Mouse (Mus musculus): ENCODE results near the gene Slit1.

Slit1 gene

DNA sequence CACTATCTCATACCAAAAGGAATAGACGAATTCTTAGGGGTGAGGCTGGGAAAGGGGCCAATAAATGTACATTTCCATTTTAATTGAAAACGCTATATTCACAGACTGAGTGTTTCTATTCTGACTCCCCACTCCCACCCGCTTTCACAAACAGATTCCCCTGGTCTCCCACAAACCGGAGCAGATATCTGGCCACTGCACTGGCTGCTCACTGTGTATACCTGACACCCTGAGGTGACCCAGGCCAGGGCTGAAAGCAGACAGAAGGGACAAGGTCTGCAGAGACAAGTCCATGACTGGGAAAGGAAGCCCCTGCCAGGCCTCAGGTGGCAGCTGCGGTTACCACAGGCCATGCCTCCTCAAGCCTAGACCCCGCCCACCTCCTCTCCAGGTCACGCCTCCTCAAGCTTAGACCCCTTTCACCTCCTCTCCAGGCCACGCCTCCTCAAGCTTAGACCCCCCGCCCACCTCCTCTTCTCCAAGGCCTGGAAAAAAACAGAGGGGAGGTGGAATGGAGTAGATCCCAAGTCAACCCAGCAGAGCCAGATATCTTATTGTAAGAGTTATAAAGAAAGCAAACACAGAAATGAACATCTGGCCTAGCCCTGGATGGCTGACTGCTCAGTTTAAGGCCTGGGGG, 18.5 kb downstream of the Slit1 start:
- DNase-seq (ENCODE audit: low spot score) = no peak

DNA sequence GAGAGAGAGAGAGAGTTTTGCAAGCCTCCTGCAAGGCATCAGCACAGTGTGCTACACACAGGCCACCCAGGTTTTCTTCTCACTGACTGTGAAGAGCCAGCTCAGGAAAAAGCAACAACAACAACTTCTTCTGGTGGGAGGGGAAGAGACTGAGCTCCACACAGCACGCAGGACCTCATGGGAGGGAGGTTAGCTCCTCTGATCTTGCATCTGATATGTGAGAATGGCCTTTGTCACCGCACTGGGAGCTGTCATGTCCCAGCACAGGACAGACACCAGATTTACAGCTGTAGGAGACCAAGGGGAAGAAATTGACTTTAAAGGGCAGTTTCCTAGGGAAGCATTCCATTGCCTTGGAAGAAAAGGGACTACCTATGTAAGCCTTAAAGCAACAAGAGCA, 20.1 kb downstream of the Slit1 start:
- no peak for DNase-seq (ENCODE audit: low spot score)

DNA sequence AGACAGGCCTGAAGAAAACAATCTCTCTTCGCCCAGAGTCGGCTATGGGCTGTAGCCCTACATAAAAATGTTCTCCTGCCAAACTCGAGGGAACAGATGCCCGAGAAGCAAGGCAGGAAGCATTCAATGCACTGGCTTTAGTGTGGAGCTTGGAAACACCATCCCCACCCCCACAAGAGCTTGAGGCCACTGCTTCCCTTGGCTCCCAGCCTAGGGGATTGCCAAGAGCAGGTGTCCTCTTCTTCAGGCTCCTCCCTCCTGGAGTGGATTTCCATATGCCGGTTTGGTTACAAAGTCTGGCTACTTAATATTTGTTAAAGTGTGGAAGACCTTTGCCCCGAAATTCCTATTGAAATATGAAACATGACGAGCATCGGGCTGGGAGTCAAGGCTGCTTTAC, 24.0 kb downstream of the Slit1 start:
- no peak for DNase-seq (ENCODE audit: low spot score)

DNA sequence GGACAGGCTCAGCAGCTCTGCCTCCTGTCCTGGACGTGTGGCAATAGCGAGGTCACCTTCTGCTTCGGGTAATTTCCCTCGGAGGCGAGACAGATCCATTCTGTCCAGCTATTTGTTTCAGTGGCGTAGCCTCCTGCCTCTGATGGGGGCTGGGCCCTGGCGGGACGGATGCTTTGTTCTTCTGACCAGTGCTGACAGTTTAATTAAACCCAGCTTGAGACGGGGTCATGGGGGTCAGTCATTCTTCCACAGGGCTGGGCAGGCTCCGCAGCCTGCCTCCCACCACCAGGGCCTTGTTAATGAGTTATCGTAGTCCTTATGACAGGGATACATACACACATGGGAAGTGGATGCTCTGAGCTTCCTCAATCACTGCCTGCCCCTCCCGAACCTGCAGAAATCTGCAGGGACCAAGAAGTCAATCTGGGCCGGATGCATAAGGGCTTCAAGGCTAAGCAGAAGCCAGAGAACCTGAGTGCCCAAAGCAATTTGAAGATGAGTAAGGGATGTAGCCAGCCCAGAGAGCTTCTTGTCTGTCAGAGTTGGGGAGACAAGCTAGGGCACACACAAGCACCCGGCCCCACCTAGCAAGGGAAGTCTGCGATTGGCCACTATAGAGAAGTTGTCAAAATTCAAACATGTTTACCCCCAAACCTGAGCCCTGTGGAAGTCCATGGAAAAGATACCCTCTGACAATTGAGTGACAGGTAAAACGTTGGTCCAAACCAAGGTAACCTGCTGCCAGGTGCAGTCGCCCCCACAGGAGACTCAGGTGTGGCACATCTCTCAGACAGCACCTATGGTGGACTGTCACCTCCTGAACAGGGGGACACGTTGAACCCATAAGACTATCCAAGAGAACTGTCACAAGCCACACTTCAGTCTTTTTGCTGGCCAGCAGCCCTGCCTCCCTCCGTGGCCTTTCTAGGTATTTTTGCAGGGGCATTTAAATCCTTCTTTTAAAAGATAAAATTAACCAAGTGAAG, 26.9 kb downstream of the Slit1 start:
- no peak for DNase-seq (ENCODE audit: low spot score)

DNA sequence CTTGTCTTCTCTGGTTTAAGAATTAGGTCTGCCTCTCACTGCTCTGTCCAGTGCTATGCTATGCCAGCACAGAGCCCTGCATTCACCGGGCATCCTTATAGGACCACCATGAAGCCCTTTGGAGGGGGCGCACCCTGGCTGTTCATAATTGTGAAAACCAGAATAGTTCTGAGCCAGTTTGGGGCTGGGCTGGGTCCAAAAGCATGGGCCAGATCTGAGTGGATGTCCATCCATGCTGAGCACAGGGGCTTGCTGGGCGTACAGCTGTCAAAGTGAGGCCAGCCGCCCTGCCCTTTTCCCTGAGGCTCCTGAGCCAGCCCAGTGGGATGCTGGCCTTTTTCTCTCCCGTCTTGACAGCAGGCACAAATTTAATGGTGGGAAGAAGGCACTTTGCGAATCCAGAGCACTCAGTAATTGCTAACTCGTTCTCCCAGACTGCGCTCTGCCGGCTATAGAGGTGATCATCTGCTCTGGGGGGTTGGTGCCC, 29.0 kb downstream of the Slit1 start:
- no peak for DNase-seq (ENCODE audit: low spot score)

DNA sequence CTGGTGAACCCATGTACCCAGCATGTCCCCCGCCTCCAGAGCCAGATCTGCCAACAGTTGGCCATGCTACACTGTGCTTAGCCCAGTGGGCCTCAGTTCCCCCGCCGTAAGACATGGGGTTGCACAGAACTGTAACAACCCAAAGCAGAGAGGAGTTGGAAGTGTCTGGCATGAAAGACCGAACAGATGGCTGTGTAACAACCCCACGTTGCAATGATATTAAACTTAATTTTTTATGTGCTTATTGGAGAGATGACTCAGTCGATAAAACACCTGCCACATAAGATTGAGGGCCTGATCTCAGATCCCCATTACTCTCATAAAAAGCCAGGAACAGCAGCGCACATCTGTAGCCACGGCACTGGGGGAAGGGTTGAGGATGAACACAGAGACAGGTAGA, 30.6 kb downstream of the Slit1 start:
- no peak for DNase-seq (ENCODE audit: low spot score)

DNA sequence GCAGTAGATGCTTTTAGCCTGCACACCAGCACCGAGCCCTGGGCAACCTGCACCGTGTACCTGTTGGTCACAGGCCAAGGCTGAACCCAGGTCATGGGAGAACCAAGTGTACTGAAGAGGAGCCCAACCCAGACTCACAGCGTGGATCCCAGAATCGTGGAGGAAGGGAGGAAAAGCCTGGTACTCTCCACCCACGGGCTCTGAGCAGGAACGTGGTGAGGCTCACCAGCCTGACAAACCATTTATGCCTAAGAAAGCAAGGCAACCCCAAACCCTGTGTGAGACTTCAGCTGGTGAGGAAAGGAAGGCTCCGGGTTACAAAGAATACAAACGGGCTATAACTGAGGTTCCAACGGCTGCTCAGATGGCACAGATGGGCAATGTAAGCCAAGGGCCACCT, 31.8 kb downstream of the Slit1 start:
- DNase-seq (ENCODE audit: low spot score) = no peak

DNA sequence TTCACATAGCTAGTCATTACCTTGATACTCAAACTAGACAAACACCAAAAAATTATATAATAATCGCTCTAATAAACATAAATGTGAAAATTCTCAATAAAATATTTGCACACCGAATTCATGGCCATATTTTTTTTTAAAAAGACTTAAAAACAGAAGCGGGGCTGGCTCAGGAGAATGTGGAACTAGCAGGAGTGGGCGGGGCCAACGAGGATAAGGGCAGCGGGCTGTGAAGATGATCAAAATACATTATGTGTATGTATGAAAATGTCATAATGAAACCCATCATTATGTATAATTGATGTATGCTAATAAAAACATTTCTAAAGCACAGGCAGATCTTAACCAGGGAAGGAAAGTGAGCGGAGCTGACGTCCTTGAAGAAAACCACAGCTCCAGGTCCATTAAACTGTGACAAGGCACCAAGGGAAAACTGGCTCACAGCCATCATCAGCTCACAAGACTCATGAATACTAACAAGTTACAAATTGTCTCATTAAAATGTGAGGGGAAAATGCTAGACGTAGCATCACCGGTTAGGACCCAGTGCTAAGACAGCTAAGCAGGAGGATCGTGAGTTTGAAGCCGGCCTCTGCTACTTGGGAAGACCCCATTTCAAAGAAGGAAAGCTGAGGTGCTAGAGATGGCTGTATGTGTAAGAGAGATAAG, 33.8 kb downstream of the Slit1 start:
- no peak for DNase-seq (ENCODE audit: low spot score)

DNA sequence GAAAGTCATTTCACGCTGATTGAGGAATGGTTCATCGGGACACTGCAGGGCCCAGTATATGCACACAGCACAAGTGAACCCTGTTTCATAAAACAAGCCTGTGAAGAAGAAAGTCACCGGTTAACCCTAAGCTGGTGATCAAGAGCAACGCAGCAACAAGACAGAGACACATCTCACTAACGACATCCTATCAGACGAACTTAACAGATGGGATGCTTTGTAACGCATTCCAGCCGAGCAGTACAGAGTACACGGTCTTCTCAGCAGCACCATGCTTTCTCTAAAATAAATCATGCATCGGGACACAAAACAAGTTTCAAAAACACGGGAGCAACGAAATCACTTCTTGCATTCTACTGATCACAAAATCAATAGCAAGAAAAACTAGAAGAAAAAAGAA, 35.6 kb downstream of the Slit1 start:
- no peak for DNase-seq (ENCODE audit: low spot score)

DNA sequence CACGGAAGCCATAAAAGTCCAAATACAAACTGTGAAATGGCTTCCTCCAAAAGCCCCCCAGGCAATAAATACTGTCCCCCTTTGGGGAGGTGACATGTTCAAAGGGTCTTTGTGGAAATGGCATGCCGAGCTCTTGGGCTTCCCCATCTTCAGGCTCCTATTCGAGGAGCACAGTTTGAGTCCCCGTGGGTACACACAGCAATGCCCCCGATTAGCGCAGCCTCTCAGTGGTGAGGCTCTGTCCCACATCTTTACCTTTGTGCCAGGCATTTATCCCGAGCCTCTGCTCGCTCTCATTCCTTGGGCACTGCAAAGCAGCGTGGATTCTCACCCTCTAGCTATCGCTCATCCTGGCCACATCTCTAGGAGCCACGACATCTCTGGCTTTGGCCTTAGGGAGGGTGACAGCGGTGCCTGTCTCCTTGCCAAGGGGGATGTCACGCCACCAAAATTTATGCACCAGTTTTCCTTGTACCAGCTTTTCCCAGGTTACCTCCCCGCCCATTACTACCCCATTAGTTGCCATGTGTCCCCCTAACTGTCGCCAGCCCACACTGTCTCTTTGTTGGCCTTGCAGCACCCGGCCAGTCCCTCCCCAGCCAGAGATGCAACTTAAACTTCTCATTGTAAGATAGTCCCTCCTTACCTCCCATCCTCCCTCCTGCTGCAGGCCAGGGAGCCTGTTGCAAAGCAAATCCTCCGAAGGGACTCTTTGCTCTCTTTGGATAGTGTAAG, 37.2 kb downstream of the Slit1 start:
- DNase-seq (ENCODE audit: low spot score) = no peak

DNA sequence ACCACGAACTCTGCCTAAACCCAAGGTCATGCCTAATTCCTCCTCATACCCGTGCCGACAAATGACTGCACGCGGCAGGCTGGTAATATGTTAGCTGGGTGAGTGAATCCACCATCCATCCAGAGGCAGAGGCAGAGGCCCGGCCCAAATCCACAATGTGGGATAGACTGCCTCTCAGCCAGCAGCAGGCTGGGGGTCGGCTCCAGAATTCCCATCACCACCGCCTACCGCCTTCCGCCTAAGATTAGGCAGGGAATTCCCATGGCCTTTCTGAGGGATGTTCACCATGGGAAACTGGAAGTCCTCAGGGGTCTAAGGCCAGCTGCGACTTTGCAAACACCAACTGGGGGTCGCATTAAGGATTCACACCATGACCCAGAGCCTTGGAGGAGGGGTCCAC, 38.0 kb downstream of the Slit1 start:
- DNase-seq (ENCODE audit: low spot score) = no peak

DNA sequence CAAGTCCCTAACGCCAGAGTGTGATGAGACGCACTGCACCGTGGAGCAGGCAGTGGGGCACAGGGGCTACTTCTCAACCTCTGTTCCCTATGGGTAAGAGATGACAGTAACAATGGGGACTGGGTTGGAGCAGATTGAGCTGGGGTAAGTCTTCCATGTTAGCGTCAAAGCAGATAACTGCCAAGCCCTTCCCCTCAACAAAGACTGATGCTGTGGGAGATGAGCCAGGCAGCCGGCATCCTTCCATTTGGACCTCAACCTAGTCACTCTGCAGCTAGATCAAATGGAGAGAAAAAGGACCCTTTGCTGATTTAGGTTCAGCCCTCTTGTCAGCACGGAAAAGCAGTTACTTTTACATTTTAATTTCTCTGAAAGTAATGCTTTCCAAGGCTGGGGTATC, 40.8 kb downstream of the Slit1 start:
- DNase-seq (ENCODE audit: low spot score) = no peak

DNA sequence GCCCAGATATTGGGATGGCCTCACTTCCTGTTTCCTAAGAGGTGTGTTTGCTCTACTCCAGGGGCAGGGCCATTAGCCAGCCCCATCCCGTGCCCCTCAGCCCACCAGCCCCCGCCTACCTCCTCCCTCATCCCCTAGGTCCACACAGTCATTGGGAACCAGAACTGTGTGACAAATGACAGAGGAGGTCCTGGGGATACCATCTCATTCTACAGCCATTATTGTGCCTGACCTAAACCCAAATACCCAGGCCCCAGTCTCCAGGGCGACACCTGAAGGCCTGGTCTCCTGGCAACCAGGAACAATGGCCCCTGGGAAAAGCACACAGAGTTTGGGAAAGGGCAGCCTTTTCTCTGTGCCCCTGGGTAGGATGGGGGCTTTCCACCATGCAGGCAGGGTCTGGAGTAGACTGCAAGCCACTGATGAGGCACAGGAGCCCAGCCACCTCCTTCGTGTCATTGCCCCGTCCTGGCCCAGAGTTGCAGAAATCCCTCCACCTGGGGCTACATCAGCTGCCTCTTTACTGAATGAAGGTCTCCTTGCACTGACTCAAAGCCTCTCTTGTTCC, 44.5 kb downstream of the Slit1 start:
- DNase-seq (ENCODE audit: low spot score) = no peak

DNA sequence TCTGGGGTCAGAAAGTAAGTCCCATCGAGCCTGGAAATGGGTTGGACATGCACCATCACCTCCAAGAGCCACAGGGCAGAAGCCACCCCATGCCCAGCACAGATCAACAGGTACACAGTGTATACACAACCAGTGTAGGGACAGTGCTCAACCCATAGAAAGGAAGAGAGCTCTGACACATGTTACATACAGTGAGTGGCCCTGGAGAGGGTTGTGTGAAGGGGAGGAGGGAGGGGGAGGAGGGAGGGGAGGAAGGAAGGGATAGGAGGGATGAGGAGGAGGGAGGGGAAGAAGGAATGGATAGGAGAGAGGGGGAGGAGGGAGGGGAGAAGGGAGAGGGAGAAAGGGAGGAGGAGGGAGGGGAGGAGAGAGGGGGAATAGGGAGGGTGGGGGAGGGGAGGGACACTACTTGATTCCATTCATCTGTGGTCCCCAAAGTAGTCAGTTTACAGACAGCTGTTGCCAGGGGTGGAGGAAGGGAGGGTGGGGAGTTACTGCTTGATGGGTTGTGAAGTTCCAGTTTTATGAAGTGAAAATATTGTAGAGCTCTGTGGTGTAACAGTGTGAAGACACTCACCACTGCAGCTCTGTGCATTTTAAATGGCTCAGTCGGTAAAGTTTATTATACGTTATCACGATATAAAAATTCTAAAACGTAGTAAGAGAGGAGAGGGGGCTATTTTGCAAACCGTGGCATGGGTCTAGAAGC, 45.5 kb downstream of the Slit1 start:
- DNase-seq (ENCODE audit: low spot score) = no peak

DNA sequence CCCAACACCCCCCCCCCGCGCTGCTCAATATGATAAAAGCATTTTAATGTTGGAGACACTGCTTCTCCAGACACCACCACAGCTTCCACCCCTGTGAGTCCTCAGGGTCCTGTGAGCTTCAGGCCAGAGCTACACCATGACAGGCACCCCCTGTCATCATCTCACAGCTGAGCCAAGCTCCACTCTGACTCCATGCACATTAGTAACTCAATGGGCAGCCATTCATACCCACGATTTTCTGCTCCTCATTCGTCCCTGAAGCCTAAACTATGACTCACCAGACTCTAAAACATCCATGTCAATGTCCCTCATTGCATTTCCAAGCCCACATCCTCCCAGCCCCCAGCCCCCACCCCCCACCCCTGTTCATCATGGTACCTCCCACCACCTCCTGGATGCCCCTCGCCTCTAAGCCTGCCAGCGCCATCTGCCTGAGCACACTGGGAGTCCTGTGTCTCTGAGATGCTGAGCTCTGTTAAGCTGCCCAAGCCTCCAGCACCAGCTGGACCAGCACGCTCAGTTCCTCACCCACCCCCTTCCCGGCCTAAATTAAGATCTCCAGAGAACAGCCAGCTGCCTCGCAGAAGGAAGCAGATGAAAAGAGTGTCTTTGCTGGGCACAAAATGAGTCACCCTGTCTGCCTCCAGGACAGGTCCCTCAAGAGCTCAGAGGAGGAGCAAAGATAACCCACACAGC, 46.2 kb downstream of the Slit1 start:
- DNase-seq (ENCODE audit: low spot score) = peak; percentile 29

DNA sequence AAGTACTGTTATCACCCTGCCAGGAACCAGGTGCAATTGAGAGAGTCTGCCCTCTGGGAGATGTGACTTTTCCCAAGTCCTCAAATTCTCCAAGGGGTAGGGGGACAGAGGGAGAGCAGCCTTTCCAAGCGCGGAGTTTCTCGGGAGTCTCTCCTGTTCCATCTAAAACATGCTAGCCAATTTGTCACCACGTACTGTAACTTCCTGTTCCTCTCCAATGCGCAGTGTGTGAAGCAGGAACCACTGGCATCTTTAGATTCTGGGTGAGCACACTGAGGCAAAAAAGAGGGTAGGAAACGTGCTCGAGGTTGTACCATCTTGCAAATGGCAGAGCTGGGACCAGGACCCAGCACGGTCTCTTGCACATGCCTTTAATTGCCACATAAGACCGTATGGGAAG, 47.0 kb downstream of the Slit1 start:
- no peak for DNase-seq (ENCODE audit: low spot score)

DNA sequence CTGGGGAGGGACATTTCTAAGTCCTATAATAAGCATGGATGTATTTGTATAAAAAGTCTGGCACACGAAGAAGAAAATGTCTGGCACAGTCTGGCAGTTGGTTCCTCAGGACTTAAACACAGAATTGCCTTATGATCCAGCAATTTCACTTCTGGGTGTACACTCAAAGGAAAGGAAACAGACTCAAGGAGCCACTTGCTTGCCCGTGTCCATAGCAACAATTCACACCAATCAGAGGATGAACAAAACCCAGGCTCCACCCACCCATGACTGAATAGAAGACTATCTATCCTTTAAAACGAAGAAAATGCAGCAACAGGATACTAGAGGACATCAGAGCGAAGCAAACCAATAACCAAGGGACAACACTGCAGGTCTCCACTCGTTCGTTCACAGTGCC, 48.4 kb downstream of the Slit1 start:
- no peak for DNase-seq (ENCODE audit: low spot score)

DNA sequence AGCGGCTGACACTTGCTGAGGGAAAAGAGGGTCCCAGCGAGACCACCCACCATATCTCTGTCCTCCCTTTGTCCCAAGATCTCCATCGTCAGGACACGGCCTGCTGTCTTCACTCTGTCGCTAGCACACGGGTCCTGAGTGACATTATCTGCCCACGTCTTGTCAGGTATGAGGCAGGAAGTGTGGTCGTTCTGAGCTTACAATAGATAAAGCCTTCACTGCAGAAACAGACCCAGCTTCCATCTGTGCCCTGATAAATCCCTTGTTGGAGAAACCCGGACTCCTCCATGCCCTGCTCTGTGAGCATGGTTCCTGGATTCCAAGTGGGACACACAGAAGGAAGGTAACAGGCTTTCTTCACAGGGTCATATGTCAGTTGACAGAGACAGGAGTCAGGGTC, 48.9 kb downstream of the Slit1 start:
- DNase-seq (ENCODE audit: low spot score) = no peak

DNA sequence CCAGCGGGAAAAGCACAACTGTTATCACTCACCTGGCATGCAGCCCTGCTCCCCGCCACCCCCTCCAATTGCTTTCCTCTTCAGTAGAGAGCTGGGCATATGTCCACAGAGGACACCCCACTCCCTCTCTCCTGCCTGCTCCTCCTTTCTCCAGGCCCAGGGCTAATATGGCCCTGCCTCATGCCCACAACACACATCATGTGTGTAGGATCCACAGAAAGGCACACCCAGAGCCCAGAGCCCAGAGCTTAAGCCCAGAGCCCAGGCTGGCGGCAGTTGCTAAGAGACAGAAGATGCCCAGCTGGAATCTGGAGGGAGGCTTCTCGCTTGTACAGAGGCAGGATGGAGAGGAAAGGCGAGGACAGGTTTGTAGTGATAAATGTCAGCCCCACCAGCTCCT, 49.7 kb downstream of the Slit1 start:
- no peak for DNase-seq (ENCODE audit: low spot score)

DNA sequence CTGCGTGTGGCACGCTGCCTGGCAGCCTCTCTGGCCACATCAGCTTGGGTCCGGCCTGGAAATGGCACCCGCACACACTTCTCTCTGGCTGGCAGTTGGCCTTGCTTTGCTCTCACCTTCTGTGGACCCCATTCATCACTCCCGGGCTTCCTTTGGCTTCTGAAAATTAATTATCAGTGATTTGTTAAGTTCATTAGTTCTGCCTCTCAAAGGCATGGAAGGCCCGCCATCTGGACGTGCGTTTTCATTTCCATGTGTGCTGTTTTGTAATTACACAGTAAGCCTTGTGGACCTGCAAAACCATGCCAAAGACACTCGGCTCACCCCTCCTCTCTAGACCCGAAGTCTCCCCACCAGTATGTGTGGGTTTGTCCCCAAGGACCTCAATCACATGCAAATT, 53.4 kb downstream of the Slit1 start:
- DNase-seq (ENCODE audit: low spot score) = no peak

DNA sequence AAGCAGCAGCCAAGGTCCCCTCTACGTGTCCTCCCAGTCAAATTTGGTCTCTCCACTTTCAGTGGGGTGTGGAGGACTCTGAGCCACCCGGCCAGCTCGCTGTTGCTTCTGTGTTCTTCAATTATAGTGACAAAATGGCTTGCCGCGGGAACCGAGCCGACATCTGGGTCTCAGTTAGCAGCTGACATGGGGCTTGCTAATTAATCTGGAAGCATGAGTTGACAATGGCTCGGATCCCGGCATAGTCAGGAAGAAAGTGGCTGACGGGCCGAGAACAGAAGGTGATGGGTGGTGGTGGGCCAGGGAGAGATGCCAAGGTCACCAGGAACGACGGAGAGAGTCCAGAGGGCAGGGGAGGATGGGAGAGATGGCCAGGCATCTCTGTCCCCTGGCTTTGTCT, 55.2 kb downstream of the Slit1 start:
- no peak for DNase-seq (ENCODE audit: low spot score)

All from testis, postnatal 14 days (tissue).